Mouse (Mus musculus): Measurements from ENCODE around the gene Pth2. TPM values are rescaled to one million over a fixed set of nuclear protein-coding genes. Genes with fewer than 3 reads are reported as not detected.

The Pth2 gene
- polyA plus RNA-seq, 1 experiment: 21.9 TPM

- Histone ChIP-seq H3K4me3 (ENCODE audit: control insufficient read depth, low read depth, low read length) (peak overlapping the region; percentile 100), H3K27me3 (ENCODE audit: control insufficient read depth, insufficient read depth, low read length) (no peaks in the 10 kb centered on the region), H3K4me1 (ENCODE audit: control insufficient read depth, insufficient read depth, low read length) (peaks cover 4% of the 10 kb centered on the region; the same call in 1 of the 2 replicates), H3K36me3 (ENCODE audit: control insufficient read depth, insufficient read depth, low read length) (peaks cover 4% of the 10 kb centered on the region; the same call in 1 of the 2 replicates), H3K27ac (ENCODE audit: control insufficient read depth, insufficient read depth, low read depth, low read length) (peak overlapping the region; percentile 97)
- TF ChIP-seq POLR2A (IDR thresholded peaks at IDR 0.05; ENCODE audit: control insufficient read depth, low read depth, low read length): no peak
- no peak for TF ChIP-seq CTCF (IDR thresholded peaks at IDR 0.05; ENCODE audit: control insufficient read depth, insufficient read depth, insufficient replicate concordance, low read depth, low read length)
Observed at GRCm38 (mm10) chr7:45153586-45153985, 27.2 kb upstream of the Pth2 start.

DNA sequence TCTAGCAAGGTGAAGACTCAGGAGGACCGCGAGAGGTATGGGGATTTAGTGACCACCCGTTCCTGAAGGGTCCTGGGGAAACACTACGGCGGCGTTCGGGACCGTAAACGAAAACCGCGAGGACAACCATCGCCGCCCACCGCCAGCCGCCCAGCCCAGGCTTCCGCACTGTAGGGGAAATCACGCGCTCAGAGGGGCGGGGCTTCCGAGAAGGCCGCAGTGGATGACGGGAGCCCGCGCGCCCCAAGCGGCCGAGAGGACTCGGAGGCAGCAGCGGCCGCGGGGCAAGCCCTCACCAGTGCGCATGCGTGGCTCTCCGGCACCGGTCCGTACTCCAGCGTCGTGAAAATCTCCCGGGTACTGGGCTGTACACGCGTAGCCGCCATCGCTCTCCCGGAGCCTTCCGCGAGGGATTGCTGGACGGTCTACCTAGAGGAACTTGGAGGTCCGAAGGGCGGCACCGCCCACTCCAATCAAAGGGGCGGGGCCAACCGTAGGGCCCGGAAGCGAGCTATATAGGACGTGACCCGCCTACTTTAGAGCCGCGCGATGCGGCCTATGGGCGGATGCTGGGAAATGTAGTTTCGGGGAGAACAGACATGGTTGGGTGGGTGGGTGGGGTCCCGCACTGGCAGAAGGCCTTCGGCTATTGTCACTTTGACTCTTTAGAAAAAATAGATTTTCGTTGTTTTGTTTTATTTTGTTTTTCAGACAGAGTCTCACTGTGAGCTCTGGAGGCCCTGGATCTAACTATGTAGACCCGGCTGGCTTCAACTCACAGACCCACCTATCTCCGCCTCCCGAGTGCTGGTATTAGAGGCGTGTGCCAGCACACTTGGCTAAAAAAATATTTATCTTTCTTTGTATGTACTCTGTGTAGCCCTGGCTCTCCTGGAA is 26.5 kb upstream of the Pth2 start, which contains the start of the genes Pih1d1 and Aldh16a1:
Gene Pih1d1 (plus strand): TSS at position 208 of the 897 bp plus-strand sequence.
Gene Aldh16a1 (minus strand): TSS at position 489 of the 897 bp plus-strand sequence.
- TF ChIP-seq CTCF (IDR thresholded peaks at IDR 0.05; ENCODE audit: control insufficient read depth, insufficient read depth, insufficient replicate concordance, low read depth, low read length) (peak; percentile 33; the same call in 1 of the 2 replicates), POLR2A (IDR thresholded peaks at IDR 0.05; ENCODE audit: control insufficient read depth, low read depth, low read length) (peak; percentile 90)
- H3K36me3 ChIP-seq (ENCODE audit: control insufficient read depth, insufficient read depth, low read length): peaks cover 5% of the 10 kb centered on the region; the same call in 1 of the 2 replicates
- H3K4me3 ChIP-seq (ENCODE audit: control insufficient read depth, low read depth, low read length): peak within 1 kb of the TSS; percentile 100
- no peaks in the 10 kb centered on the region for H3K27me3 ChIP-seq (ENCODE audit: control insufficient read depth, insufficient read depth, low read length)
- H3K27ac ChIP-seq (ENCODE audit: control insufficient read depth, insufficient read depth, low read depth, low read length): peak within 1 kb of the TSS; percentile 100
- H3K4me1 ChIP-seq (ENCODE audit: control insufficient read depth, insufficient read depth, low read length): peaks cover 4% of the 10 kb centered on the region; the same call in 1 of the 2 replicates

GRCm38 (mm10) chr7:45154993-45155514 is 25.7 kb upstream of the Pth2 start:
- H3K4me1 ChIP-seq (ENCODE audit: control insufficient read depth, insufficient read depth, low read length): peaks cover 4% of the 10 kb centered on the region; the same call in 1 of the 2 replicates
- peak overlapping the region; percentile 76 for H3K4me3 ChIP-seq (ENCODE audit: control insufficient read depth, low read depth, low read length)
- H3K27me3 ChIP-seq (ENCODE audit: control insufficient read depth, insufficient read depth, low read length): no peaks in the 10 kb centered on the region
- peak overlapping the region; percentile 44; the same call in 1 of the 2 replicates for H3K27ac ChIP-seq (ENCODE audit: control insufficient read depth, insufficient read depth, low read depth, low read length)
- peaks cover 5% of the 10 kb centered on the region; the same call in 1 of the 2 replicates for H3K36me3 ChIP-seq (ENCODE audit: control insufficient read depth, insufficient read depth, low read length)
- TF ChIP-seq CTCF (IDR thresholded peaks at IDR 0.05; ENCODE audit: control insufficient read depth, insufficient read depth, insufficient replicate concordance, low read depth, low read length) (peak; percentile 57; the same call in 1 of the 2 replicates), POLR2A (IDR thresholded peaks at IDR 0.05; ENCODE audit: control insufficient read depth, low read depth, low read length) (no peak)

DNA sequence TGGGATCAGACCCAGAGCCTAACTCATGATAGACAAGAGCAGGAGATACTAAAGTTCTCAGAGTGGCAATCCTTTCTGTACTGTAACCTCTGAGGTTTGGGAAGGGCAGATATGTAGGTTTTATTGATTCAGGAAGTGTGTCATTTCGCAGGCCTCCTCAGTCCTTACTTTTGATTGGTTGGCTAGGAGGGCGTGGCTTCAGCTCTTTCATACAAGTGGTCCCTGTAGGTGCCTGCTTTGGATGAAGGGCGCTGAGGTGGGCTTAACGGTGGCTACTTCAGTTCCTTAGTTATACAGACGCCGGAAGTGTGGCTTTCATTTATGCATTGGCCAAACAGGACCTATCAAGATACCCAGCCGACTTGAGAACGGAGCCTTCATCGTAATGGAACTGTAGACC is 25.2 kb upstream of the Pth2 start:
- Histone ChIP-seq H3K36me3 (ENCODE audit: control insufficient read depth, insufficient read depth, low read length) (peaks cover 5% of the 10 kb centered on the region; the same call in 1 of the 2 replicates), H3K4me3 (ENCODE audit: control insufficient read depth, low read depth, low read length) (no peak overlapping the region), H3K27ac (ENCODE audit: control insufficient read depth, insufficient read depth, low read depth, low read length) (no peak overlapping the region), H3K27me3 (ENCODE audit: control insufficient read depth, insufficient read depth, low read length) (no peaks in the 10 kb centered on the region), H3K4me1 (ENCODE audit: control insufficient read depth, insufficient read depth, low read length) (peaks cover 4% of the 10 kb centered on the region; the same call in 1 of the 2 replicates)
- no peak for TF ChIP-seq POLR2A (IDR thresholded peaks at IDR 0.05; ENCODE audit: control insufficient read depth, low read depth, low read length)
- no peak for TF ChIP-seq CTCF (IDR thresholded peaks at IDR 0.05; ENCODE audit: control insufficient read depth, insufficient read depth, insufficient replicate concordance, low read depth, low read length)

- peaks cover 5% of the 10 kb centered on the region; the same call in 1 of the 2 replicates for H3K36me3 ChIP-seq (ENCODE audit: control insufficient read depth, insufficient read depth, low read length)
- H3K4me1 ChIP-seq (ENCODE audit: control insufficient read depth, insufficient read depth, low read length): peaks cover 4% of the 10 kb centered on the region; the same call in 1 of the 2 replicates
- no peaks in the 10 kb centered on the region for H3K27me3 ChIP-seq (ENCODE audit: control insufficient read depth, insufficient read depth, low read length)
- no peak for TF ChIP-seq CTCF (IDR thresholded peaks at IDR 0.05; ENCODE audit: control insufficient read depth, insufficient read depth, insufficient replicate concordance, low read depth, low read length)
- no peak for TF ChIP-seq POLR2A (IDR thresholded peaks at IDR 0.05; ENCODE audit: control insufficient read depth, low read depth, low read length)
- no peak overlapping the region for H3K27ac ChIP-seq (ENCODE audit: control insufficient read depth, insufficient read depth, low read depth, low read length)
- no peak overlapping the region for H3K4me3 ChIP-seq (ENCODE audit: control insufficient read depth, low read depth, low read length)
Observed at GRCm38 (mm10) chr7:45156206-45156605, 24.6 kb upstream of the Pth2 start.

- H3K36me3 ChIP-seq (ENCODE audit: control insufficient read depth, insufficient read depth, low read length): peaks cover 5% of the 10 kb centered on the region; the same call in 1 of the 2 replicates
- no peak for TF ChIP-seq CTCF (IDR thresholded peaks at IDR 0.05; ENCODE audit: control insufficient read depth, insufficient read depth, insufficient replicate concordance, low read depth, low read length)
- TF ChIP-seq POLR2A (IDR thresholded peaks at IDR 0.05; ENCODE audit: control insufficient read depth, low read depth, low read length): no peak
- no peak overlapping the region for H3K27ac ChIP-seq (ENCODE audit: control insufficient read depth, insufficient read depth, low read depth, low read length)
- H3K4me1 ChIP-seq (ENCODE audit: control insufficient read depth, insufficient read depth, low read length): peaks cover 10% of the 10 kb centered on the region
- H3K27me3 ChIP-seq (ENCODE audit: control insufficient read depth, insufficient read depth, low read length): no peaks in the 10 kb centered on the region
- no peak overlapping the region for H3K4me3 ChIP-seq (ENCODE audit: control insufficient read depth, low read depth, low read length)
Observed at GRCm38 (mm10) chr7:45157459-45157858, 23.3 kb upstream of the Pth2 start.

GRCm38 (mm10) chr7:45158991-45159390 is 21.8 kb upstream of the Pth2 start:
- no peaks in the 10 kb centered on the region for H3K27me3 ChIP-seq (ENCODE audit: control insufficient read depth, insufficient read depth, low read length)
- no peak overlapping the region for H3K4me3 ChIP-seq (ENCODE audit: control insufficient read depth, low read depth, low read length)
- peaks cover 16% of the 10 kb centered on the region for H3K4me1 ChIP-seq (ENCODE audit: control insufficient read depth, insufficient read depth, low read length)
- H3K36me3 ChIP-seq (ENCODE audit: control insufficient read depth, insufficient read depth, low read length): peaks cover 5% of the 10 kb centered on the region; the same call in 1 of the 2 replicates
- H3K27ac ChIP-seq (ENCODE audit: control insufficient read depth, insufficient read depth, low read depth, low read length): no peak overlapping the region
- no peak for TF ChIP-seq CTCF (IDR thresholded peaks at IDR 0.05; ENCODE audit: control insufficient read depth, insufficient read depth, insufficient replicate concordance, low read depth, low read length)
- no peak for TF ChIP-seq POLR2A (IDR thresholded peaks at IDR 0.05; ENCODE audit: control insufficient read depth, low read depth, low read length)

Measured in testis, adult 2 months (tissue).